Mouse (Mus musculus): ENCODE measurements around the gene Dclk1.
A peak's percentile ranks its signal among the peaks of the same experiment; 100 is the strongest.
"Not testable (repeated sequence)": the region's sequence is repeated elsewhere in the genome, so short reads cannot be mapped to it uniquely, and the experiment has no call there.

Dclk1 gene

GRCm38 (mm10) chr3:55241730-55242421 lies at the start of gene Dclk1:
Gene Dclk1, plus strand, starts transcription at chr3:55242364.
- peak; percentile 83 for DNase-seq (ENCODE audit: low read depth)

GRCm38 (mm10) chr3:55193351-55193750 lies 48.8 kb upstream of the Dclk1 start:
- no peak for DNase-seq (ENCODE audit: low read depth)

GRCm38 (mm10) chr3:55194792-55195191 lies 47.4 kb upstream of the Dclk1 start:
- DNase-seq (ENCODE audit: low read depth) = no peak

GRCm38 (mm10) chr3:55195581-55196327 lies 46.4 kb upstream of the Dclk1 start:
- DNase-seq (ENCODE audit: low read depth) = no peak

DNA sequence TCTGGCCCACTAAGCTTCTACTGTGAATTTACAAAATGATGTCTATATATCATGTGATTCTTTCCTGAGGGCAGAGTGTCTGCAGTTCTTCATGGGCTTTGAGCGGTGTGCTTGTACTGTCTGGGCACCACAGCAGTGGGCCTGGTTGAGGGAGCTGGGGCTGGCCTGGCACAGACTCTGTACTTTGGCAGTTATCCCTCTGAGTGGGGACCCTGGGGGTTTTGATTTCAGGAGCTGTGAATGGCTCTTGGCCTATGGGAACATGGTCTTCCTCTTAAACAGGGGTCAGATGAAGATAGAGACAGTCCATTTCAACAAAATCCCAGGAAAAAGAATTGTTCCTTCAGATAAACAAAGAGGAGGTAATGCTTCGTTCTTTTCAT lies 45.8 kb upstream of the Dclk1 start:
- no peak for DNase-seq (ENCODE audit: low read depth)

GRCm38 (mm10) chr3:55203621-55204020 lies 38.5 kb upstream of the Dclk1 start:
- DNase-seq (ENCODE audit: low read depth) = not testable (repeated sequence)

DNA sequence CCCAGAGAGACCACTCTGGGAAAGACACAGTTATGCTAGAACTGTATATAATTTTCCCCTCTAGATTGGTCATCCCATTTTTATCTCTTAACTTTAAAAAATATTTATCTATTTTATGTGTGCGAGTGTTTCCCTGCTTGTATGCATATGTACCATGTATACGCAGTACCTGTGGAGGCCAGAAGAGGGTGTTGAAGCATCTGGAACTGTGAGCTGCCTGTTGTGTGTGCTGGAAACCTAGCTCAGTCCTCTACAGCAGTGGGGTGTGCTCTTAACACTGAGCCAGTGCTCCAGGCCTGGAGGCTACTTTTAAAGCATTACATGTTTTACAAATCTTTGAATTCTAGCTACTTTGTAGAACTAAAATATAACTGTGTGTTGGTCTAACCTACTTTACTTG lies 35.8 kb upstream of the Dclk1 start:
- DNase-seq (ENCODE audit: low read depth) = no peak

GRCm38 (mm10) chr3:55207665-55208064 lies 34.5 kb upstream of the Dclk1 start:
- peak; percentile 93 for DNase-seq (ENCODE audit: low read depth)

- no peak for DNase-seq (ENCODE audit: low read depth)
These were observed 29.9 kb upstream of the Dclk1 start for GRCm38 (mm10) chr3:55212254-55212653.

DNA sequence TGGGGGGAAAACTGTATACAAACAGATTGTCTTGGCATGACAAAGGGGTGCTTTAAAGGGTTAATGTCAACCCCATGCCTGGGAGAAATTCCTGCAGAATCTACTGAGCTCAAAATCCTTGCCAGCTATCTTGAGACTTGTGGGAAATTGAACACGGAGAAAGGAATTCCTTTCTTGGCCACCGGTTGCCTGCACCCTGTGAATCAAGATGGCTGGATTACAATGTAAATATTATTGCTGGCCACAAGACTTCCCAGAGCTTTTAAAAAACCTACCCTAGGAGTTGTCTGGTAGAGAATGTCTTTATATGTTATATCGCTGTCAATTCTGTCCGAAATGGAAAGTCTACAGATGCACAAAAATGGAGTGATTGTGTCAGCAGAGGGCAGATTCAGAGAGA lies 28.4 kb upstream of the Dclk1 start:
- peak; percentile 79 for DNase-seq (ENCODE audit: low read depth)

- DNase-seq (ENCODE audit: low read depth) = no peak
These were observed 27.8 kb upstream of the Dclk1 start for GRCm38 (mm10) chr3:55214413-55214812.

GRCm38 (mm10) chr3:55222502-55222901 lies 19.7 kb upstream of the Dclk1 start:
- DNase-seq (ENCODE audit: low read depth) = no peak

GRCm38 (mm10) chr3:55223862-55224261 lies 18.3 kb upstream of the Dclk1 start:
- no peak for DNase-seq (ENCODE audit: low read depth)

DNA sequence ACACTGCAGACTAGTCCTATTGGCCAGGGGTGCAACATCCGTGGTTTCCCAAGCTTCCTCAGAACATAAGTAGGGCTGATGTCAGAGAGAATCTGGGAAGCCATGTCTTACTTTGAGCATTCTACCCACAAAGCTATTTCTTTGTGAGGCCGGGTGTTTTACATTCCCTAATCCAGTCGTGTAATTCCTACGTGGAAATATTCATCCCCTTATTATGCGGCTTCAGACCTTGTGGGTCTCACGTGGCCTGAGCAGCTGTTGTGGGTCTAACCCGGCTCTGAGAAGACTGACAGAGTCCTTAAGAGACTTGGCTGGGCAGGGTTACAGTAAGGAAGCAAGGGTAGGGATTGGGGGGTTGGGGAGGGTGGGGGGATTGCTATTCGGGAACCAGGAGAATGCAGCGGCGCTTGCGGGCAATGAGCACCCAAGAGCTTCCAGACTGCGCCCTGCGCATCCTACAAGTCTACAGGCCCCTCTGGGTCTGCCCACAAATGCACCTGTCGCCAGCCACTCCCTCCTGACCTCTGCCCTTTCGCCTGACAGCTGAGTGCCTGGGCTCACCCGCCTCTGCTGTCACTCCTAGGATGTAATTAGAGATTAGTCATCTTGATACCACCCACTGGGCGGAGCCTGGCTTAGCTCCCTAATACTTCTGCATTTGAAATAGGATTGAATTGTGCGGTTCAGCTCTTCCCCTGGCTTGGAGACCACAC lies 15.5 kb upstream of the Dclk1 start:
- no peak for DNase-seq (ENCODE audit: low read depth)

DNA sequence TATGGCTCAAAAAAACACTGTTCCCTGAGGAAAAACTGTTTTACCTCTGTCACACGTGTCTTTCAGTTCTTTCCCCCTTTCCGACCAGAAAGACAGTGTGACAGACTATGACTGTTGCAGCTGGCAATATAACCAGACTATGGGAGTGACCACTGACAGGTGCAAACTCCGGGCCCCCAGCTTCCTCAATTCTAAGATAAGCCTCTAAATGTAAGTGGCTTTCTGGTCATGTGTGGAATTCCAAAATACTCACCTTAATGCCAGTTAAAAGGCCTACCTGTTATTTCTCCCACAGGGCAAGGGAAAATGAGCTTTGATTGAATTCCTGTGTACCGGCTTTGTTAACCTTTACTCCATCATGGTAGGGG lies 15.0 kb upstream of the Dclk1 start:
- DNase-seq (ENCODE audit: low read depth) = no peak

DNA sequence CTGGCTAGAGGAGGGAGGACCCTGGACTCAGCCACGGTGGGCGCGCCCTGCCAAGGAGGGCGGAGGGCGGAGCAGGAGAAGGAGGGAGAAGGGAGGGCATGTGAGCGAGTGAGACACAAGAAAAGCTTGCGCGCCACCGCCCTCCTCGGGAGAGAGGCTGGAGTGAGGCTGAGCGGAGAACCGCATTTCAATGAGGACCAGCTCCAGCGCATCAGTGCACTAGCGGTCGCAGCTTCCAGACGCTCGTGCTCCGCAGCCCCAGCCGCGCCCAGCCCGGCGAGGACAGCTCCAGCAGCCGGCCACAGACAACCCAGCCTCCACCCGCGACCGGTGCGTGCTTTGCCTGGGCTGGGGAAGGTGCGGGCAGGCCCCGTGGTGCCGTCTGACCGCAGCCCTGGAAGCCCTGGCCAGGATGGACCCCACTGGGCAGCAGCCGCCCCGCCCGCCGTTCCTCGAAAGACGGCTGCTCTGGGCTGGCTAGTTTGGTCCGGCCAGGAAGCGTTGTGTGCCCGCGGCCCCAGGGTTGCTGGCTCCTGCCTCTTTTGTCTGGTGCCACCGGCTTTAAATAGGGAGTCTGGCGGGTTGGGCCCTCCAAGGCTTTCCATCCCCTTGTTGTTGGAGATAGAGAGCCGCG lies 375 bp downstream of the Dclk1 start:
- peak; percentile 88 for DNase-seq (ENCODE audit: low read depth)

DNA sequence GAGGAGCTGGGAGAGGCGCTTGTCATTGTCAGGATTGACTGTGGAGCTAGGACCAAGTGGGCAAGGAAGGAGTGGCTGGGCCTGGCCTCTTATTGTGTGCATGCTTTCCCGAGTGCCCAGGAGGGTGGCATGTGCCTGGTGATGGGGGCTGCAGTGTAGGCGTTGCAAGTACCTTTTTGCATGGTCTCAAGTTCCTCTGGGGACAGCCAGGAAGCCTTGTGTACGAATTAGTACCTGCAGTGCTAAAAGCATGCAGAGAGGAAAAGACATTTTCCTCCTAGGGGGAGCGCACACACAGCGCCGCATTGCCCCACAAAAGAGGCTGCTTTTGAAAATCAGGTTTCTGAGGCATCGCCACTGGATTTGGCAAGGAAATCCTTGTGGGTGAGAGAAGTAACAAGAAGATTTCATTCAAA lies 900 bp downstream of the Dclk1 start:
- DNase-seq (ENCODE audit: low read depth) = no peak

- no peak for DNase-seq (ENCODE audit: low read depth)
These were observed 1.9 kb downstream of the Dclk1 start for GRCm38 (mm10) chr3:55244087-55244486.

DNA sequence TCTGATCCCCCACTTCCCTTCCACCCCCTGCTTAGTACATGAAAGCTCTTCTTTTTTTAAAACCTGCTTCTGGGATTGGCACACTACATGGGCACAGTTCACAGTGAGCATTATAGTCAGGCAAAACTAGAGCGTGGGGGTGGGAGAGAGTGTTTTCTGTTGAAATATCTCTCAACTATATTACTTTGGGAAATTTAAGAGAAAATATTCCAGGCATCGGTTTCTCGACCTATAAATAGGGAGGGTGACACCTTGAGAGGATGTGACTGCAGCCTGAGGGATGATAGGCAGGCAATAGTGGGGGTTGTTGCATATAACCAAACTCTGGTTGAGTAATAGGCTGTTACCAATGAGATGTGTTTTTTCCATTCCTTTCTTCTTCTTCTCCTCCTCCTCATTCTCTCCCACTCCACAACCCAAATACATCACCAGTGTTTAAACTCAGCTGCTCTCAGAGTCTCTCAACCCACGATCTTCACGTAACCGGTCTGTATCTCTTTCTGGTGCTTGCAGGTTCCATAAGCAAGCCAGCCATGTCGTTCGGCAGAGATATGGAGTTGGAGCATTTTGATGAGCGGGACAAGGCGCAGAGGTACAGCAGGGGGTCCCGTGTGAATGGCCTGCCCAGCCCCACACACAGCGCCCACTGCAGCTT lies 4.6 kb downstream of the Dclk1 start:
- DNase-seq (ENCODE audit: low read depth) = no peak

GRCm38 (mm10) chr3:55248048-55248447 lies 5.9 kb downstream of the Dclk1 start:
- no peak for DNase-seq (ENCODE audit: low read depth)

- peak; percentile 59 for DNase-seq (ENCODE audit: low read depth)
These were observed 6.3 kb downstream of the Dclk1 start for GRCm38 (mm10) chr3:55248508-55248907.

GRCm38 (mm10) chr3:55250631-55251030 lies 8.5 kb downstream of the Dclk1 start:
- no peak for DNase-seq (ENCODE audit: low read depth)
